Mouse (Mus musculus) MEL (cell line): Measurements from ENCODE around the gene Tomm5. TPM values are rescaled to one million over a fixed set of nuclear protein-coding genes. Genes with fewer than 3 reads are reported as not detected.

Experiments
- DNase-seq: peaks from one replicate; pipeline ENCODE4 v3.0.0; 2011; ENCODE audit warnings: low read depth, low spot score
- H3K27ac ChIP-seq: 2 replicates; pipeline ENCODE4 v1.5.1; 2012; ENCODE audit warnings: low read depth, mild to moderate bottlenecking, control low read depth, low read length, moderate library complexity; ENCODE audit not compliant: control insufficient read depth
- H3K27me3 ChIP-seq, 2 experiments: fragments of 150-350 bp in 1 of 2; sonication (generic) in 1 of 2; 2 replicates each; pipeline ENCODE4 v1.6.1; 2012; ENCODE audit warnings: low read length in 2 of 2, mild to moderate bottlenecking in 2 of 2, improper control_type of control experiment in 1 of 2, moderate library complexity in 1 of 2; ENCODE audit not compliant: insufficient read depth in 2 of 2, control insufficient read depth in 1 of 2
- H3K36me3 ChIP-seq, 2 experiments: 2 replicates each; pipeline ENCODE4 v1.6.1; 2012 to 2014; ENCODE audit warnings: low read length in 2 of 2, improper control_type of control experiment in 1 of 2, inconsistent platforms in 1 of 2, mild to moderate bottlenecking in 1 of 2; ENCODE audit not compliant: insufficient read depth in 2 of 2, control insufficient read depth in 1 of 2
- H3K4me1 ChIP-seq, 2 experiments: fragments of 150-350 bp in 1 of 2; sonication (generic) in 1 of 2; 2 replicates each; pipeline ENCODE4 v1.6.1; 2012; ENCODE audit warnings: low read length in 2 of 2, improper control_type of control experiment in 1 of 2, mild to moderate bottlenecking in 1 of 2; ENCODE audit not compliant: insufficient read depth in 2 of 2, control insufficient read depth in 1 of 2
- H3K4me3 ChIP-seq, 2 experiments: fragments of 150-350 bp in 1 of 2; sonication (generic) in 1 of 2; 2 replicates each; pipeline ENCODE4 v1.5.1; 2012; ENCODE audit warnings: low read depth in 2 of 2, low read length in 2 of 2, mild to moderate bottlenecking in 2 of 2, moderate library complexity in 2 of 2, control low read depth in 1 of 2, improper control_type of control experiment in 1 of 2; ENCODE audit not compliant: control insufficient read depth in 1 of 2, insufficient read depth in 1 of 2
- H3K79me2 ChIP-seq: 2 replicates; pipeline ENCODE4 v1.6.1; 2012; ENCODE audit warnings: mild to moderate bottlenecking, low read length, moderate library complexity; ENCODE audit not compliant: control insufficient read depth, poor library complexity, insufficient read depth
- H3K9ac ChIP-seq: 2 replicates; pipeline ENCODE4 v1.6.1; 2012; ENCODE audit warnings: low read depth, mild to moderate bottlenecking, control low read depth, low read length, moderate library complexity; ENCODE audit not compliant: control insufficient read depth, poor library complexity, severe bottlenecking
- H3K9me3 ChIP-seq: fragments of 150-350 bp; sonication (generic); replicated peaks from 2 replicates; pipeline ENCODE4 v1.6.1; 2012; ENCODE audit warnings: mild to moderate bottlenecking, low read length, improper control_type of control experiment, moderate library complexity; ENCODE audit not compliant: insufficient read depth
- BHLHE40 ChIP-seq: IDR thresholded peaks from 2 replicates; pipeline ENCODE4 v1.6.1; 2012; ENCODE audit warnings: low read depth, mild to moderate bottlenecking, inconsistent platforms, low read length, improper control_type of control experiment, borderline replicate concordance
- CHD1 ChIP-seq: IDR thresholded peaks from 2 replicates; pipeline ENCODE4 v1.6.1; 2012; ENCODE audit warnings: low read depth, mild to moderate bottlenecking, inconsistent platforms, low read length, improper control_type of control experiment
- CTCF ChIP-seq, 3 experiments: IDR thresholded peaks in 2 of 3; conservative IDR thresholded peaks in 1 of 3; 2 replicates each; pipeline ENCODE4 v1.5.1; 2011 to 2012; ENCODE audit warnings: low read length in 3 of 3, low read depth in 2 of 3, mild to moderate bottlenecking in 2 of 3, improper control_type of control experiment in 1 of 3, inconsistent platforms in 1 of 3, mixed read lengths in 1 of 3, moderate library complexity in 1 of 3; ENCODE audit not compliant: control insufficient read depth in 1 of 3, insufficient read depth in 1 of 3, poor library complexity in 1 of 3, severe bottlenecking in 1 of 3
- E2F4 ChIP-seq: IDR thresholded peaks from 2 replicates; pipeline ENCODE4 v1.6.1; 2011; ENCODE audit warnings: low read depth, low read length, improper control_type of control experiment, borderline replicate concordance
- EP300 ChIP-seq, 2 experiments: IDR thresholded peaks; 2 replicates each; pipeline ENCODE4 v1.6.1; 2011; ENCODE audit warnings: improper control_type of control experiment in 2 of 2, low read length in 2 of 2, low read depth in 1 of 2, mild to moderate bottlenecking in 1 of 2
- GABPA ChIP-seq: IDR thresholded peaks from 2 replicates; pipeline ENCODE4 v1.6.1; 2012; ENCODE audit warnings: low read depth, mild to moderate bottlenecking, inconsistent platforms, low read length, improper control_type of control experiment, moderate library complexity
- HCFC1 ChIP-seq: IDR thresholded peaks from 2 replicates; pipeline ENCODE4 v1.6.1; 2012; ENCODE audit warnings: low read depth, mild to moderate bottlenecking, inconsistent platforms, low read length, improper control_type of control experiment, moderate library complexity
- MEF2A ChIP-seq: IDR thresholded peaks from 2 replicates; pipeline ENCODE4 v1.6.1; 2014; ENCODE audit warnings: low read depth, mild to moderate bottlenecking, inconsistent platforms, low read length, improper control_type of control experiment; ENCODE audit not compliant: poor library complexity, insufficient replicate concordance, severe bottlenecking; ENCODE audit errors: extremely low read depth
- MXI1 ChIP-seq: IDR thresholded peaks from 2 replicates; pipeline ENCODE4 v1.6.1; 2011; ENCODE audit warnings: mild to moderate bottlenecking, low read depth, low read length, improper control_type of control experiment
- MYC ChIP-seq: IDR thresholded peaks from 2 replicates; pipeline ENCODE4 v1.6.1; 2011; ENCODE audit warnings: low read depth, mild to moderate bottlenecking, low read length, improper control_type of control experiment, moderate library complexity
- NELFE ChIP-seq: IDR thresholded peaks from 2 replicates; pipeline ENCODE4 v1.6.1; 2011; ENCODE audit warnings: low read depth, low read length, improper control_type of control experiment
- POLR2A ChIP-seq, 2 experiments: IDR thresholded peaks; 2 replicates each; pipeline ENCODE4 v1.6.1; 2011 to 2012; ENCODE audit warnings: low read length in 2 of 2, mild to moderate bottlenecking in 2 of 2, control low read depth in 1 of 2, improper control_type of control experiment in 1 of 2, low read depth in 1 of 2, moderate library complexity in 1 of 2; ENCODE audit not compliant: control insufficient read depth in 1 of 2, insufficient read depth in 1 of 2, poor library complexity in 1 of 2
- POLR2AphosphoS5 ChIP-seq: IDR thresholded peaks from 2 replicates; pipeline ENCODE4 v1.6.1; 2012; ENCODE audit warnings: low read depth, borderline replicate concordance, mild to moderate bottlenecking, inconsistent platforms, low read length, moderate library complexity, mixed read lengths
- RAD21 ChIP-seq: IDR thresholded peaks from 2 replicates; pipeline ENCODE4 v1.6.1; 2011; ENCODE audit warnings: mild to moderate bottlenecking, low read depth, low read length, improper control_type of control experiment
- TAL1 ChIP-seq: IDR thresholded peaks from 2 replicates; pipeline ENCODE4 v1.6.1; 2012; ENCODE audit warnings: mild to moderate bottlenecking, inconsistent platforms, low read length, moderate library complexity, mixed read lengths
- TCF12 ChIP-seq: IDR thresholded peaks from 2 replicates; pipeline ENCODE4 v1.6.1; 2014; ENCODE audit warnings: low read depth, mild to moderate bottlenecking, inconsistent platforms, low read length, improper control_type of control experiment, moderate library complexity
- USF1 ChIP-seq: IDR thresholded peaks from 2 replicates; pipeline ENCODE4 v1.6.1; 2014; ENCODE audit warnings: low read depth, mild to moderate bottlenecking, inconsistent platforms, low read length, improper control_type of control experiment, moderate library complexity
- USF2 ChIP-seq, 2 experiments: IDR thresholded peaks; 2 replicates each; pipeline ENCODE4 v1.6.1; 2011 to 2012; ENCODE audit warnings: improper control_type of control experiment in 2 of 2, low read length in 2 of 2, borderline replicate concordance in 1 of 2, inconsistent platforms in 1 of 2, low read depth in 1 of 2, mild to moderate bottlenecking in 1 of 2; ENCODE audit not compliant: insufficient read depth in 1 of 2
- ZKSCAN1 ChIP-seq: IDR thresholded peaks from 2 replicates; pipeline ENCODE4 v1.6.1; 2012; ENCODE audit warnings: low read depth, mild to moderate bottlenecking, inconsistent platforms, low read length, improper control_type of control experiment, moderate library complexity
- ZMIZ1 ChIP-seq: IDR thresholded peaks from 2 replicates; pipeline ENCODE4 v1.6.1; 2012; ENCODE audit warnings: low read depth, mild to moderate bottlenecking, inconsistent platforms, low read length, improper control_type of control experiment, moderate library complexity
- polyA plus RNA-seq, 2 experiments: library from polyadenylated mRNA; stranded (reverse) in 1 of 2; unstranded in 1 of 2; fragments of >175 nt in 1 of 2; fragments of >200 nt in 1 of 2; gene quantifications; 2 replicates each; pipeline versions ENCODE4 v1.2.1 to v1.2.4; 2012; ENCODE audit warnings: low replicate concordance in 2 of 2, low read depth in 1 of 2; ENCODE audit not compliant: insufficient read length in 2 of 2, insufficient read depth in 1 of 2, missing spikeins in 1 of 2
- total RNA-seq: library from RNA; depleted of rRNA; stranded (reverse); fragments of 300-350 nt; gene quantifications from 2 replicates; pipeline ENCODE4 v1.2.3, GENCODE M21; 2012

Gene Tomm5
- total and polyA plus RNA-seq, 3 experiments, result 309 to 639 TPM; not detected in 1

- TF ChIP-seq POLR2AphosphoS5 (no peak), USF1 (no peak), TAL1 (no peak), E2F4 (no peak), EP300 (IDR thresholded peaks at IDR 0.05; ENCODE audit: low read depth in 1 of 2, low read length in 2 of 2) (no peak), CHD1 (no peak), GABPA (no peak), TCF12 (no peak), NELFE (no peak), MEF2A (no peak), CTCF (IDR thresholded peaks at IDR 0.05 in 2 of 3, conservative IDR thresholded peaks at IDR 0.05 in 1 of 3; ENCODE audit: control insufficient read depth in 1 of 3, insufficient read depth in 1 of 3, low read depth in 2 of 3, low read length in 3 of 3, poor library complexity in 1 of 3, severe bottlenecking in 1 of 3) (no peak), USF2 (IDR thresholded peaks at IDR 0.05; ENCODE audit: borderline replicate concordance in 1 of 2, insufficient read depth in 1 of 2, low read depth in 1 of 2, low read length in 2 of 2) (no peak), POLR2A (IDR thresholded peaks at IDR 0.05; ENCODE audit: control insufficient read depth in 1 of 2, insufficient read depth in 1 of 2, low read depth in 1 of 2, low read length in 2 of 2, poor library complexity in 1 of 2) (no peak), ZMIZ1 (no peak), HCFC1 (no peak), ZKSCAN1 (no peak)
- H3K79me2 ChIP-seq, result no peaks in the 10 kb centered on the region
- H3K9ac ChIP-seq, result no peak overlapping the region
- H3K36me3 ChIP-seq, result no peaks in the 10 kb centered on the region
- H3K27ac ChIP-seq, result no peak overlapping the region
- no peaks in the 10 kb centered on the region for H3K4me1 ChIP-seq
- H3K27me3 ChIP-seq, result peaks cover 16 to 25% of the 10 kb centered on the region in 2 experiments
- no peaks in the 10 kb centered on the region for H3K9me3 ChIP-seq
- no peak for DNase-seq
- H3K4me3 ChIP-seq, result no peak overlapping the region
Observed at GRCm38 (mm10) chr4:45121311-45121710, 13.4 kb upstream of the Tomm5 start.

GRCm38 (mm10) chr4:45108456-45109110 is 669 bp upstream of the Tomm5 start:
- Histone ChIP-seq H3K79me2 (peaks cover 29% of the 10 kb centered on the region), H3K4me3 (peak overlapping the region; percentile 52 to 87), H3K4me1 (peaks cover 0 to 16% of the 10 kb centered on the region in 2 experiments; a peak in 3 of 4 replicates), H3K9ac (peak overlapping the region; percentile 60), H3K27ac (no peak overlapping the region), H3K36me3 (peaks cover 8 to 12% of the 10 kb centered on the region in 2 experiments), H3K27me3 (peaks cover 2 to 6% of the 10 kb centered on the region in 2 experiments), H3K9me3 (no peaks in the 10 kb centered on the region)
- TF ChIP-seq POLR2A (IDR thresholded peaks at IDR 0.05; ENCODE audit: control insufficient read depth in 1 of 2, insufficient read depth in 1 of 2, low read depth in 1 of 2, low read length in 2 of 2, poor library complexity in 1 of 2) (no peak), CHD1 (no peak), RAD21 (no peak), ZMIZ1 (no peak), USF2 (IDR thresholded peaks at IDR 0.05; ENCODE audit: borderline replicate concordance in 1 of 2, insufficient read depth in 1 of 2, low read depth in 1 of 2, low read length in 2 of 2) (no peak), MYC (no peak), NELFE (no peak), BHLHE40 (no peak), MXI1 (no peak)
- peak; percentile 30 for DNase-seq
